Mouse (Mus musculus) central nervous system, embryonic 14 days (tissue): ENCODE measurements around the gene Nfya. TPM values are rescaled to one million over a fixed set of nuclear protein-coding genes. Genes with fewer than 3 reads are reported as not detected.

Experiments used
- polyA plus RNA-seq: library from polyadenylated mRNA; depleted of rRNA; stranded (reverse); fragments of >200 nt; gene quantifications from 2 replicates; pipeline ENCODE4 v1.2.3, GENCODE M21; 2012; rRNA removed

Gene Nfya
- polyA plus RNA-seq, result 81.6 and 97.0 TPM in 2 replicates

DNA sequence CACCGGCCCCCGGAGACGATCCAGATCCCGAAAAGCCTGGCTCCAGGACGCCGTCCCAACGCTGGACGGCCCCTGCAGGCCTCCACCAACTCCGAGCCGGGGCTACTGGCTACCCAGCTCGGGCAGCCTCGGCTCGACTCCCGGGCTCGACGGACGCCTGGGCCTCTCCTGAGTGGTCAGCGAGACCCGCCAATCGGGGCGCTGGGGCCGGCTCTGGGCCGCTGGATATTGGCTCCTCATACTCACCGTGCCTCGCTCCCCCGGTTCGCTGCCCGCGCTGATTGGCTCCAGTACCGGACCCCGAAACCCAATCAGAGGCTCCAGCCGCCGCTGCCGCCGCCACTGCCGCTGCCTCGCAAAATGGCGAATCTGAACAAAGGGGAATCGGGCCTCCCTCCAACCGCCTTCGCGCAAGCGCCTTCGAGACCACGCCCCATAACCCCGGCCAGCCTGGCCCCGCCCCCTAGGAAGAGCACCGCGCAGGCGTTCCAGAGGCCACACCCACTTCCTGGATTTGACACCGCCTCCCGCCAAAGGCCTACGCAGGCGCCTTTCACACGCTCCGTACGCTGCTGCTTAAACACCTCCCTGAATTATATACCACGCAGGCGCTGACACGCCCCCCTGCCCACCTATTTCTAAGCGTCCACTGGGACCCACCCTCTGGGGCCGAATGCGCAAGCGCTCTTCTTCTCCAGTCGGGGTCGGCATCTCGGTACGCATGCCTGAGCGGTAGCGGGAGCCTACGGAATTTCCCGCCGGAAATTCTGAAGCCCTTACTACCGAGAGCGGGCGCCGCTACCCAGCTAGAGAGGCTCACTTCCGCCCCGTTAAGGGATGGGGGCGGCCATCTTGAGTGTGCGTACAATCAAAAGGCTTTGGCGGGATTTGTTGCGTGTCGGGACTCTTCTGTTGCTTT, at the start of gene Nfya, which contains the start of gene Oard1:
Gene Nfya, minus strand, starts transcription at position 527 of the 919 bp plus-strand sequence.
Gene Oard1, plus strand, starts transcription at position 635 of the 919 bp plus-strand sequence.

DNA sequence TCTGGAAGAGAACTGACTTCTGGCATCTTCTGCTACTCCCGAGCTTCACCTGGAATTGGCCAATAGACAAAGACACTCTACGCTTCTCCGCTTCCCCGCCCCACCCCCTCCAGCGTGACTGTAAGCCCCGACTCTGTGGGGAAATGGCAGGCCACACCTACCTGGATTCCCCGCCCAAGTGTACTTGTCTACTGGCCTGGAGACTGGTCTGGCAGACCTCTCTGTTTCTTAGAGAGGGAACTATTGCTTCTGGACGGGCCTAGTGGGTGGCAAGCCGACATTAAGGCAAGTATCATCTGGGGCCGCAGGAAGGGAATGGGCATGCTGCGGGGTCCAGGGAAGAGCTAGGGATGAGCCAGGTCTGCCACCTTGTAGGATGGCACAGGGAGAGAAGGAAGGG, 45.0 kb upstream of the Nfya start, which contains the start of gene Unc5cl:
Gene Unc5cl, plus strand, starts transcription at position 214 of the 400 bp plus-strand sequence.

DNA sequence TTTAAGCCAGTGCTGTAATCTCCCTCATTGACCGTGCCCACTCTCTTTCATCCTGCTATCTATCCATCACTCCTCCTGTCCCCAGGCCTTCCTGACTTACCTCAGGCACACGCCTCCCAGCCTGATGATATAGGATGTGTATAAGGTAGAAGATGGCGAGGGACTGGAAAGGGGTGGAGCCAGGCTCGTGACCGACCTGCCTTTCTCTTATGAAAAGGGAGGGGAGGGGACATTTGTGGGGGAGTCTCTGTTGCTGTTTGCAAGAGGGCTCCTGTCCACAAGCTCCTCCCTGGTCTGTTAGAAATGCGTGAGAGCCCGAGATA, 41.6 kb upstream of the Nfya start, which contains the start of gene Tspo2:
Gene Tspo2, minus strand, starts transcription at position 170 of the 323 bp plus-strand sequence.

GRCm38 (mm10) chr17:48432158-48432980, 22.7 kb upstream of the Nfya start, which contains the start of gene Apobec2:
TSS of gene Apobec2 (minus strand) at chr17:48432930.

DNA sequence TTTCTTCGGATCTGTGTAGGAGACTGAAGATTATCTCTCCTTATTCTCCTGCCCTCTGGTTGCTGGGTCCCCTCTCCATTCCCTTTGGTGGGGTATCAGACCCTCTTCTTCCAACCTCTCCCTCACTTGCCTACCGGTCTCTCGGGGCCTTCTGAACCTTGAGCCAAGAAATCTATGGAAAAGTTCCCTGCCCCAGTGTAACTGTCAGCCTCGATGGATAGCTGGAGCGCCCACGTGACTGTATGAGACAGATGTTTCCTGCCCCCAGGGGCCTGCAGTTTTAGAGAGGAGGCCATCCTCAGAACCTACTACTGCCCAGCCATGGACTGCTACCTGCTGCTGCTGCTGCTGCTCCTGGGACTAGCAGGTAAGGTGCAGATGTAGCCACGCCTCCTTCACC, 50.1 kb downstream of the Nfya start, which contains the start of gene Treml1:
Gene Treml1, plus strand, starts transcription at position 301 of the 400 bp plus-strand sequence.

DNA sequence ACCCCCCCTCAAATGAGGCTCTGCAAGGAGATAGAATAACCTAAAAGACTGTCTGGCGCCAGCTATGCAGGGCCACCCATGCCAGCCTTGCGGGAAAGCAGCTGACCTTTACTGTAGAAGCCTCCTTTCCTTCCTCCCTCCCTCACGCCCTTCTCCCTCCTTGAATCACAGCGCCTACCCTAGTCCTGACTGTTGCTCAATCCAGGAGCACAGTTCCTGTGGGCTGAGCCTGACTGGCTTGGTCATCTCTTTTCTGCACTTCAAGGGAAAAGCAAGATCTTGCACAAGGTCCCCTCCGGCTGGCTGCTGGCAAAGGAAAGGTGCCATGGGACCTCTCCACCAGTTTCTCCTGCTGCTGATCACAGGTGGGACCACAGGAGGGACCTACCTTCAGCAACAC, 63.5 kb downstream of the Nfya start, which contains the start of gene Trem2:
Gene Trem2, plus strand, starts transcription at position 171 of the 400 bp plus-strand sequence.

Other genes starting within 250 kb of the Nfya start
- gene A530064D06Rik, start 242.6 kb downstream of the Nfya start, polyA plus RNA-seq, result 0.11 and 0.16 TPM in 2 replicates
- gene Trem1, start 177.1 kb downstream of the Nfya start, polyA plus RNA-seq, result 0.01 and 0.08 TPM in 2 replicates
- 0.11 TPM in 1 of 2 replicates, not detected in the other for gene Trem3, start 162.1 kb downstream of the Nfya start, polyA plus RNA-seq
- gene Treml4, start 145.6 kb downstream of the Nfya start, polyA plus RNA-seq, result 0.17 TPM in 1 of 2 replicates, not detected in the other
- 0.38 and 0.43 TPM in 2 replicates for gene Treml2, start 110.4 kb downstream of the Nfya start, polyA plus RNA-seq
- 0.38 and 0.60 TPM in 2 replicates for gene B430306N03Rik, start 93.8 kb downstream of the Nfya start, polyA plus RNA-seq
- gene Trem2, start 63.5 kb downstream of the Nfya start, polyA plus RNA-seq, result 7.0 and 8.5 TPM in 2 replicates
- gene Treml1, start 50.0 kb downstream of the Nfya start, polyA plus RNA-seq, result 0.45 and 0.65 TPM in 2 replicates
- gene Oard1, start 108 bp upstream of the Nfya start, polyA plus RNA-seq, result 31.5 and 37.0 TPM in 2 replicates
- gene Apobec2, start 23.0 kb upstream of the Nfya start, polyA plus RNA-seq, result 0.11 and 4.3 TPM in 2 replicates
- gene Tspo2, start 41.6 kb upstream of the Nfya start, polyA plus RNA-seq, result 3.1 and 3.2 TPM in 2 replicates
- 0.10 and 0.19 TPM in 2 replicates for gene Unc5cl, start 45.0 kb upstream of the Nfya start, polyA plus RNA-seq